Mouse (Mus musculus) lung, postnatal 14 days (tissue): Measurements from ENCODE around the gene Gm20741.

Experiments
- DNase-seq: peaks from one replicate; pipeline ENCODE4 v3.0.0; 2021

The Gm20741 gene

DNA sequence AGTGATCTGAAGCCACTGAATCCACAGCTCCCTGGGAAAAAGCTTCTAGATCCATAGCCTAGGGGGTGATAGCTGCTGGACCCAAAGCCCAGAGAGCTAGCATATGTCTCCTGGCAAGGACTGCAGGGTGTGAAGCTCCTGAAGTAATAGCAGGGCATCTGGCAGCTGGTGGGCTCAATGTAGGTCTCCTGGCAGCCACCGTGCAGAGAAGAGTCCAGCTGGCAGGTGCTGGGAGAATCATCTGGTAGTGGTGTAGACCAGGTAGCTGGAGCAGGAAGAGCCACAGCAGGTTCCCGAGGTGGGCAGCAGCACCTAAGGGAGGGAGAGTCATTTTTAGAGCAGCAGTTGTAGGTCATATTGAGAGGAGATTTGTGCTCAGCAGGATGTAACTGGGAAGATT, at the start of gene Gm20741:
Gene Gm20741, minus strand, starts transcription at position 394 of the 400 bp plus-strand sequence.
- no peak for DNase-seq

DNA sequence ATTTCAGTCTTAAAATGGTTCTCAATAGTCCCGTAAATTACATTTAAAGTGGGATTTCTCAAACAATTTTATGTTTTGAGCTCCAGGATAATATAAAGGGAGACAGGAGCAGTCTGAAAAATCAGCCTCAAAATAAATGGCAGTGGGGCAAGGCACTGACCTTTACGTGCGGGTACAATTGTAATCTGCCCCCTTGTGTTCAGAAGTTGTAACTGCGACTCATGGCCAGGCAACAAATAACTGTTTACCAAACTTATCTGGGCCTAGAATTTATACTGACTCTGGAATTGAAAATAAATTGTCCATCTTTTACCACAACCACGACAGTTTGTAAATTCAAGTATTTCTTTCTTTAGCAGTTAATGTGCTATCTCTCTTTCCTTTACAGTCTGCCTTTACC, 39.4 kb upstream of the Gm20741 start:
- peak; percentile 1 for DNase-seq

DNA sequence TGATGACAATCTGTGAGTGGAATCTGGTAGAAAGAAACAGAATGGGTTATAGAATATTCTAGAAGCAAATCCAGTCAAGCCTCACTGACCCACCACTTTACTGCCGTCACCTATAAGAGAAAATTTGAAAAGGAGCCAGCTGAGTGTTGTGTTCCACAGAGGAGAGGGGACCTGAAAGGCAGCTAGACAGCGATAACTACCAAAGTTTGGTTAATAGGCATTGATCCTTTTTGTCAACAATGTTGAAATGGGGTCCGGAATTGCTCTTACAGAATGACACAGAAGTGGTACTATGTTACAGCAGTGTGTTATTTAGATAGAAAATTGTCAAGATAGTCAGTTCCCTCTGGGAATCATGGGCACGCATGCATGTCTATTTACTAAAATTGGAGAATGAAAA, 36.5 kb upstream of the Gm20741 start:
- no peak for DNase-seq

DNA sequence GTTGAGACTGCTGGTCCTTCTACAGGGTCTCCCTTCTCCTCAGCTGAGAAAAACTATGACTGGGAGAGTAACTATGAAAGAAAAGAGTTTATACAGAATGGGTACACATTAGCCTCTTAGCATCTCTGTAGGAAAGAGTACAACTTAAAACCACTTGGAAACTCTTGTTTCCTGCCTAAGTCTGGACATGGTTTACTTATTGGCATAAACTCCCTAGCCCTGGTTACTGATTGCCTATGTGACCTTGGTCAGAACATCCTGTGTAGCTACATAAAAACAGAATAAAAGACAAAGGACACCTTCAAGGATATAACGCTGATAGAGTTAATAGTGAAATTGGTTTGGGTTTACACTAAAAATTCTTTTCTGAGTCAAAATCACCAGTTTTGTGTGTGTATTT, 35.3 kb upstream of the Gm20741 start:
- no peak for DNase-seq

DNA sequence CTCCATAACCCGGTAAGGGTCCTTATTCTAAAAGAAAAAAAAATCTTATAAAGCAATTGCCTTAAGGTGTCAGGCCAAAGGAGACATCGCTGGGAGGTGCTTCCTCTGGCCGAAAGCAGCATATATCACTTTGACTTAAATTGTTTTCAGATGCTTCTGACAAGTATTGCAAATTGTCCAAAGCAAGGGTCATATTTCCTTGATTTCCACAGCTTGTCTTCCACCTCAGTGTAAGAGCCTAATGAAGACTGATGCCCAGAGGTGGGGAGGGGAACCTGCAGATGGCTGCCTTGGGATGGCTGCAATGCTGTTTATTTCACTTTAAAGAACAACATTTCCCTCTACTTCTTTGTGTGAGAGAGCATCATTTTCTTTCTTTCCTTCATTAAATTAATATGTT, 15.0 kb upstream of the Gm20741 start:
- no peak for DNase-seq

DNA sequence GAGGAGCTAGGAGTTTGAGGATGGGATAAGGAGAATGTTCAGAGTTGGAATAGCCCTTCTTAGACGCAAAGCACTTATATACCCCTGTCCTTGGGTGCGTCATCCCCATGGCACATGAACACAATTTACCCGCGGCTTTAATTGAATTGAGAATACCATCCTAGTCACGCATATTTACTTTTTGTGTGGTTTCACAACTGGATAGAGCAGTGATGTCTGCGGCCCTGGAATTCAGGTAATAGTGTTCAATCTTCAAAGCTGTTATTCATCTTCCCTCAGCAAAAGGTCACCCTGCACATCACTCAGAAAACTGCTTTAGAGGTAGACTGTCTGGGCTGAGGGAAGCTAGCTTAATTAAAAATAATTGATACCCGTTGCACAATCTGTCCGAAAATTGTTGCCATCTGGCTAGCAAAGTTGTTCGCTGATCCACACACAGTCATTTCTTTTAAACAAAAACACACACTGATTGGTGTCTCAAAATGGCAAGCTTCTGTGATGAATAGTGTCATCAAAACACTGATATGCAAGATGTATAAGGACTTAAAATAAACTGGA, 14.2 kb upstream of the Gm20741 start, which contains the start of gene Krtap14:
Gene Krtap14, minus strand, starts transcription at position 51 of the 558 bp plus-strand sequence.
- DNase-seq: no peak

DNA sequence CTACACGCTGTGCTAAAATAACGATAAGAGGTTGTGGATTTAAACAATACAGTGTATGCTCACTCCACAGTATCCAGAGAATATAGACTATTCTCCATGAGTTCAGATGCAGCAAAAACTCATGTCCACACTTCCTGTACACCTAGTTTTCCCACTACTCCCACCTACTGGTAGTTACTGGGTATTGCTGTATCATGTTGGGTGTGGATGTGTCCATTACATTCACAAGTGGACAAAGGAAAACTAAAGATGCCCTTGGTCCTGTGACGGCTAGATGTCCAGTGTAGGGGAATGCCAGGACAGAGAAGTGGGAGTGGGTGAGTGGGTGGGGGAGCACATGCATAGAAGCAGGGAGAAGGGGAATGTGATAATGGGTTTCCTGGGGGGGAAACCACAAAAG, 11.7 kb upstream of the Gm20741 start:
- DNase-seq: no peak

DNA sequence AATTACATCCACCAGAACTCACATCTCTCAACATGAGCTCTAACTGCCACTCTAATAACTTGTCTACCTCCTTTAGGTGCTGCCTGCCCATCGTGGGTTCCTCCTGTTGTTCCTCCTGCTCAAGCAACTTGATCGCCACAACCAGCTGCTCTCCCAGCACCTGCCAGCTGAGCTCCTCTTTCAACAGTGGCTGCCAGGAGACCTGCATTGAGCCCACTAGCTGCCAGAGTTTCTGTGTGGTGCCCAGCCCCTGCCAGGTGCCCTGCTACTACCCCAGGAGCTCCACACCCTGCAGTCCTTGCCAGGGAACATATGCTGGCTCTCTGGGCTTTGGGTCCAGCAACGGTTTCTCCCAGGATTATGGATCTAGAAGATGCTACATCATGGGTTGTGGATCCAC, 8.0 kb upstream of the Gm20741 start, which contains the start of gene Krtap15:
Gene Krtap15, plus strand, starts transcription at position 150 of the 400 bp plus-strand sequence.
- no peak for DNase-seq

DNA sequence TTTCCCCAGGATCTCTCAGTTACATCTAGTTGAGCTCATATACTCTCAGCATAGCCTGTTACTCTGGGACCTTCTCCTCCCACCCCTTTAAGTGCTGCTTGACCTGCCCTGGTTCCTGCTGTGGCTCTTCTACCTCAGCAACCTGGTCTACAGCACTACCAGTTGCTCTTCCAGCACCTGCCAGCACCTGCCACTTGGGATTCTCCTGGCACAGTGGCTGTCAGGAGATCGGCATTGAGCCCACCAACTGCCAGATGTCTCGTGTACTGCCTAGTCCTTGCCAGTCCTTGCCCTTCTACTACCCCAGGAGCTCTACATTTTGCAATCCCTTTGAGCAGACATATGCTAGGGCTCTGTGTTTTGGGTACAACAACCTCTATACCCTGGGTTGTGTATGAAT, 25.2 kb downstream of the Gm20741 start:
- DNase-seq: no peak

DNA sequence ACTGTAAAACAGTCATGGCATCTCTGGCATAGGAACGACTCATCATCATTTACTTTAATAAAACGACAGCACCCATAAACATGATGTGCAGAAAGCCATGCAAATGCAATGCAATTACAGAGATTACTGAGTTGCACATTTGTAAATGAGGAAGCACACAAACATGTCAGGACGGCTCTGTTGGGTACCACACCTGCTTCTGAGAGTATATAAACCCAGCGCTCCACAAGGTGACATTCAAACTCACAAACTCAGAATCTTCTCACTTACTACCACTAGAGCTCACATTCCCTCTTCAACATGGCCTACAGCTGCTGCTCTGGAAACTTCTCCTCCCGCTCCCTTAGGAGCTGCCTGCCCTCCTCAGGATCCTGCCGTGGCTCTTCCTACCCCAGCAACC, 34.4 kb downstream of the Gm20741 start, which contains the start of gene Gm5965:
Gene Gm5965, plus strand, starts transcription at position 301 of the 400 bp plus-strand sequence.
- DNase-seq: no peak

DNA sequence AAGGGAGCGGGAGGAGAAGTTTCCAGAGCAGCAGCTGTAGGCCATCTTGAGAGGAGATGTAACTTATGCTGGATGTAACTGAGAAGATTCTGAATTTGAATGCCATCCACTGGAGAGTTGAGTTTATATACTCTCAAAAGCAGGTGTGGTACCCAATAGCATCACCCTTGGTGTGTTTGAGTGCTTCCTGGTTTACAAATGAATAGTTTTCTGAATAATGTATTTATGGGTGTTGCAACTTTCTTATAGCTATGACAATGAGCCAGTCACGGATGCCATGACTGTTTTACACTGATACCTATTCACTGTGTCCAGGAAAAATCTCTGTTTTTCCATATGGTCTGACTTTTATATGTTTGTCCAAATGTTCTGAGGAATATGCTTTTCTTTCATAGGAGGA, 37.9 kb downstream of the Gm20741 start, which contains the start of gene 2310057N15Rik:
Gene 2310057N15Rik, minus strand, starts transcription at position 101 of the 400 bp plus-strand sequence.
- no peak for DNase-seq
